Mouse (Mus musculus) CH12F3 (cell line): Measurements from ENCODE around the gene Atp1a2.
"Not testable (repeated sequence)": the region's sequence is repeated elsewhere in the genome, so short reads cannot be mapped to it uniquely, and the experiment has no call there.

Experiments
- in situ Hi-C: fragments of 300-500 bp; cut with MboI; formaldehyde crosslinking; loops from 2 replicates; pipeline ENCODE4 v1.14.3; 2020; ENCODE audit warnings: low sequenced_read_pairs

Gene Atp1a2

DNA sequence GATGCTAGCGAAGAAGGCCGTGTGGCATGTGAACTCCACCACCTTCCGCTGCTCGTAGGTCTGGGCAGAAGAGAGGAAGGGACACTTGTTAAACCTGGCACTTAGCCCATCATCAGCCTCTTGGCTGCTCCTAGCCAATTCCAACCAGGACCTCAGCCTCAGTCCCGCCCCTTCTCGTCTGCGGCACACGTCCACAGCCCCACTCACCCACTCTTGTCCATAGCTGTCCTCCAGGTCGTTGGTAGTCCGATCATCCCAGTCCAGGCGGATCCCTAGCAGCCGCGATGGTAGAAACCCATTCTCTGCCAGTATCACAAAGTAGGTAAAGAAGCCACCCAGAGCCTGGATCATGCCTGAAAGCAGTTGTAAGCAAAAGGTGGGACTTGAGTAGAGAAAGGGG lies 19.5 kb downstream of the Atp1a2 start:
- in situ Hi-C loops = no loop called here

DNA sequence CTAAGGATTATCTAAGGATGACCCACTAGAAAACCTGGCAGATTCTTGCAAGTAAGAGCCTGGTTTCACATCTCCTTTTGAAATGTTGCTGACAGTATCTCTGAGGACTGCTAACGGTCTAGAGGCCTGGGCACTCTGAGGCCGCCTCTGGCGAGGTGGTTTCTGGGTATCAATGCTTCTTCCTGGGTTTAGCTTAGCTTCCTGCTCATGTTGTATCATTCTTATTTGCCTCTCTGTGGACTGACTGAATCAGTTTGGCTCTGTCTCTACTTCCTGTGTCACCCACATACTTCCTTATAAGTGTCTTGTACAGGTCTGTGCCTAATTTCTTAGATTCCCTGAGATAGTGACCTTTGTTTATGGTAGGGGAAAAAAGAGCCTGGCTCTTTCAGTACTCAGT lies 20.7 kb downstream of the Atp1a2 start:
- in situ Hi-C loops = no loop called here

DNA sequence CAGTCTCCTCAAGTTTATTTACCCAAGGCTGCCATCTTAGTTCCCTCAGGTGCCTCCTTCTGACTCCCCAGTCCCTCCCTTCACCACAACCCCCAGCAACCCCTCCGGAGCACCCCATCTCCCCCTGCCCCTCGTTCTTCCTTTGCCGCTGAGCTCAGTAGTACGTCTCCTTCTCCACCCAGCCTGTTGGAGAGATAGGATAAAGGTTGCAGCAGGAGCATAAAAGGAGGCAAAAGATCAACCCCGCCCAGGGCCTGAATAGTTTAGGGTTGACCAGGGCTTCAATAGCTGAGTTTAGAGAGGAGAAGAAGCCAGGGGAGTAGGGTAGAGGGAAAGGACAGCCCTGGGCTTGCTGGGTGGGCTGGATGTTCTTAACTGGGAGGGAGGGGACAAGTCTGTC lies 23.3 kb downstream of the Atp1a2 start:
- in situ Hi-C loops = no loop called here

DNA sequence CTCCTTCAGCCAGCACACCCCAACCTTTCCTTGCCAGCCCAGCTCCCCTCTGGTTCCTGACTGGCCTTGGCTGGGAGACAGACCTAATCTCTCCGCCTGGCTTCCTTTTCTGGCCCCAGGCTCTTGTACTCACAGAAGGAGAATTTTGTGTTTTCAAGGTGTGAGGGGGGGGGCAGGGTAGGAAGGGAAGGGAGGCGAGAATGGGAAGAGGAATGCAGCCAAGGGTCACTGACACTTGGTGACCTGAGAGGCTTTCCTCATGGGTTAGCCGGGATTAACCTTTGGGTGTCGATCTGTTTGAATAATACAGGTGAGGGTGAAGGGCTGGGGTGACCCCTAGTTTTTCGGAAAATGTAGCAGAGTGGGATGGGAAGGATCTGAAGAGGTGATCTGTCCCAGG lies 23.7 kb downstream of the Atp1a2 start:
- in situ Hi-C loops = no loop called here

DNA sequence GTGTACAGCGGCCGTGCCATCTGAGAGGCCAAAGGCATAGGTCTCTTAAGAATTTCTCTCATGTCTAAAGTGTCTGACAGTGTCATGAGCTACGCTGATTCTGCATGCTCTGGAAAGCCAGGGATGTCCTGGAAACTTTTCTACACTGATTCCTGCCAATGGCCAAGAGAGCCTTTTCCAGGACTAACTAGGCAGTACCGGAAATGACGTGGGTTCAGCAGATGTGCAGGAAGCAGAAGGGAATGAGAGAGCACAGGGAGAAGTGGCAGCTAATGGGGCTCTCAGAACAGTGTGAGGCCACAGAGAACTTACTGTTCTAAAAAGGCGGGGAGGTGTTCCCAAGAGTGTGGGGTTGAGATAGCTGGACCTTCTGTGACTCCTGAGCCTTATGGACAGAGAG lies 24.5 kb downstream of the Atp1a2 start:
- in situ Hi-C loops = no loop called here

DNA sequence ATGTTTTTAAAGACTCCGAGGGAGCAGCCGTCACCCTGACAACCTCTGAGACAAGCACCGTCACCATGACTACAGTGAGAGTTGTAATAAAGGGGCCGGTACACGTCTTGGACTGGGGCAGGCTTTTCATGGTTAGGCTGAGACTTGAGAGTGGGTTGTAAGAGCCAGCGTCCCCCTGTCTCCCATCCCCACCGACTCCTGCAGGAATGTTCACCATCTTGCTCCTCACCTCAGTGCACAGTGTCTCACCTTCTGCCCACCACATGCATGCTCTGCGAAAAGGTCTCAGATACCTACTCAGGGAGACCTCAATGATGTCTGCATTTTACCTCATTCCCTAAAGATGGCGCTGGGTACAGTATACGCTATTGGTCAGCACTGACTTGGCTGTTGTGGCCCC lies 26.1 kb downstream of the Atp1a2 start:
- in situ Hi-C loops = no loop called here

DNA sequence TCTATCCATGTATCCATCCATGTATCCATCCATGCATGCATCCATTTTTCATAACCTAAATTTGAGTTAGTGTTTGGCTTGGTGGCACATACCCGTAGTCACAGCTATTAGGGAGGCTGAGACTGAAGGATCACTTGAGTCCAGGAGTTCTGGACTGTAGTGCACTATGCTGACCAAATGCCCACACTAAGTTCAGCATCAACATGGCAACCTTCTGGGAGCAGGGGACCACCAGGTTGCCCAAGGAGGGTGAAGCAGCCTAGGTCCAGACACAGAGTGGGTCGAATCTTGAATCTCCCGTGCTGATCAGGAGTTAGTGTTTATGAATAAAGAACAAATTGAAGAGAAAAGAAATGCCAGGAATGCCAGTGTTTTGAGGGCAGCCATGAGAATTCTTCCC lies 26.7 kb downstream of the Atp1a2 start:
- in situ Hi-C loops = no loop called here

DNA sequence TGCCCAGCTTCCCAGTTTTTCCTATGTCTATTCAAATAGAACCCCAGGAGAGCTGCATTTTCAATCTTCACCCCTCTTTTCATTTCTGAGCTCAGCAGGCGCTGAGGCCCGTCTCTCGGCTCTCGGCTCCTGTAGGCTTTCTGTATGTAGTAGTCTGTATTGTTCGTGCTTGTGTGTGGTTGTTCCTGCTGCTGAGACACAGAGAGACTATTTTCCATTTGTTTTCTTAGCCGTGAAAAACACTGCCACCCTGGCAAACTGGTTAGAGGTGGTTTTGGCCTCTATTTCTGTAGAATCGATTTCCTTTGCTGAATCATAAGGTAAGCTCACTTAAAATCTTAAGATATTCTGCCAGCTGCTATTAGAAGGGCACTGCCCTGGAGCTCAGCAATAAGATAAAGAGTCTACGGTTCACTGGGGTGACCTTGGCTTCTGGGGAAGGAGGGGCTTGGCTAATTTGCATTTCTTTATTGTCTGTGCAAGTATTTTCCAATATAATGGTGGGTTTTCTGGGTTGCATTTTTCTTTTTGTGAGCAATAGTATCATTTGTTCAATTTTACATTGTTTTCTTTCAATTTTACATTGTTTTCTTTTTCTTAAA lies 36.3 kb downstream of the Atp1a2 start, which contains the start of gene Igsf8:
Gene Igsf8 (plus strand): TSS at position 165 of the 602 bp plus-strand sequence.
- in situ Hi-C loops = no loop called here

DNA sequence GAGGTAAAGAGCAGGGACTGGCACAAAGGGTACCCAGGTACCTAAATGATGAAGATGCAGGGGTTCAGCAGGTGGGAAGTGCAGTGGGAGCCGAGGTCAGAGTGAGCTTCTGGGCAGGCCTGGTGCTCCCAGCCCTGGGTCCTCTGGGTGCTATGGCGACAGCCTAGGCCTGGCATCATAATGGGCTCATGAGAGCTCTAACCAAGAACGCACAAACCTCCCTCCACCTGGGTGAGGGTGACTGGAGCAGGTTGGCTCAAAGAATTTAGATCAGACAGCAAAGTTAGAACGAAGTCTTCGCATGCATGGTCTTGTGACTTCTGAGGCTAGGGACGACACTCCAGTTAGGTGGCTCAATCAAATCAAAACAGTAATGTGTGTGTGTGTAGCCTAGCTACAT lies 39.5 kb downstream of the Atp1a2 start, which contains the start of gene Atp1a4:
Gene Atp1a4 (minus strand): TSS at position 101 of the 400 bp plus-strand sequence.
- in situ Hi-C loops = no loop called here

DNA sequence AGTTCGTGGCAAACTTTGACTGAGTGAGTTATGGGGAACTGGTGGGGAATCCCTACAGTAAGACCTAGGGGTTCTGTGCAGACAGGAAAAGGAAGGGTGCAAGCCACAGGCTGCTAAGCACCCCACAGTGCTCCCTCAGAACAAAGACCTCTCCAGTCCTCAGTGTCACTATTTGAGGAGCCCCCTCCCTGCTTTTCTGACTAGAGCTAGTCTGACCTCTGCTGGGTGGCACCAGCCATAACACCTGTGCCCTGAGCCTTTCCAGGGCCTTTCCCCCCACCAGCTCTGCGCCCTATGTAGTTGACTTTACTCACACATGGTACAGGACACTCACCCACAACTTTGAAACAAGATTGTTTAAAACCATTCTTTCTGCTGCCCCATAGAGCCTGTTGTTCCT lies 50.2 kb downstream of the Atp1a2 start:
- in situ Hi-C loops = no loop called here

DNA sequence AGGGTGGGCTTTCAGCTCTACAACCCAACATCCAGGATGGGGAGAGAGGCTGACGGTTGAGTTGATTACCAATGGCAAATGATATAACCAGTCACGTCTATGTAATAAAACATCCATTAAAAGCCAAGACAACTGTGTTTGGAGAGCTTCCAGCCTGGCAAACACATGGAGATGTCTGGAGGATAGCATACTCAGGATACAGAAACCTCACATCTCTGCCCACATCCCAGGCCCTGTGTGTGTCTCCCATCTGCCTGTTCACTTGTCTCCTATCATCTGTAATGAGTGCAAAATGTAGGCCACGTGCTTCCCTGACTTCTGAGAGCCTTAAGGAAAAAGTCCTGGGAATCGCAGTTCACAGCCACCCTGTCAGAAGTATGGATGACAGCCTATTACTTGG lies 50.6 kb downstream of the Atp1a2 start:
- in situ Hi-C loops = no loop called here

DNA sequence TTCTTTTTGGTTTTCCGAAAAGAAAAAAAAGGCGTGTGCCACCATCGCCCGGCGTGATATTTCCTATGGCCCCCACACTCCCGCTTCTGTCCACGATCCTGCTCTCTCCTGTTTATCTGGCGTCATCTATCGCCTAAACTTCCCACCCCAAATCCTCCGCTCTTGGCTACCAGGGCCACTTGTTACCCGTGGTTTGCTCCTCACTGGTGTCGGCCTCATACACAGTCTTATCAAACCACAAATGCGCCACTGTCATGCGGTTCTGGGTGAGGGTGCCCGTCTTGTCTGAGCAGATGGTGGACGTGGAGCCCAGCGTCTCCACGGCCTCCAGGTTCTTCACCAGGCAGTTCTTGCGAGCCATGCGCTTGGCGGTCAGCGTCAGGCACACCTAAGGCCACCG lies 53.2 kb downstream of the Atp1a2 start:
- in situ Hi-C loops = not testable (repeated sequence)

DNA sequence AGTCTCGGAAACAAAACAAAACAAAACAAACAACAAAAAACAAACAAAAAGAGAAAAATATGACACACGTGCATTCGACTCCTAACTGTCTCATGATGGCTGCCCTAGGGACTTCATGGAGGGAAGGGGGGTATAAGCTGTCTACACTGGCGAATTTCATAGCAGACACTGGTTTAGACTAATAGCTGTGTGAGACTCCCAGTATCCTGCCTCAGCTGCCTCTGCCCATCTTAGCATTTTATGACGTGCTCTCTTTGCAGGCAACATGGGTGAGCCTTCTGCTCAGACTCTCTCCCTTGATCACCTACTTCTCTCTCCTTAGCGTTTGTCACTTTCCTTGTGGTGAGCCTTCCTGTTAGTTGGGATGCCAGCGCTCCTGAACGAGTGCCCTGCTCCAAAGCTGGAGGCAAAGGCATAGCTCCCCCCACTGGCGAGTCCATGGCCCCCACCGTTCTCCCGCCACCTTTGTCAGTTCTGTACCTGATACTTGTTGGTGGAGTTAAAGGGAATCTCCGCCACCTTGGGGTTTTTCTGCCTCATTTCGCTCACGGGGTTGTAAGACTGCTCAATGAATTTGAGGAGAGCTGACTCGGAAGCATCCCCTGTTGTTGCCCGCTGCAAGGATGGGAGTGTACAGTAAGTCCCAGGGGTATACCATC lies 54.2 kb downstream of the Atp1a2 start:
- in situ Hi-C loops = no loop called here

DNA sequence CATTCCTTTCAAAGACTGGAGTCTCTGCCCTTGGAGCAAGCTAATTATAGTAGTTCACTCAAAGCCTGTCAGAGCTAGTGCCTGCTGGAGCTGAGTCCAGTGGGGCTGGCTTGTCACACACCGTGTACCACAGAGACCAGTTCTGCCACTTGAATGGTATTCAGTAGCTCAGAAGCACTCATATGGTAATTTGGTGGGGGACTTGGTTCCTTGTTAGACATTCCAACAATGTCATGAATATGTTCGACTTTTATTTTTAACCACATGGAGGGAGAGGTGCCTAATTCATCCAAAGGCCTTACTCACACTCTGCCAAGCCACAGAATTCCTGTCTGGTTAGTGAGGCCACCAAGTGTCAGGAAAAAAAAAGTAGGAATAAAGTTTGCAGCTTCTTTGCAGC lies 55.5 kb downstream of the Atp1a2 start:
- in situ Hi-C loops = no loop called here

DNA sequence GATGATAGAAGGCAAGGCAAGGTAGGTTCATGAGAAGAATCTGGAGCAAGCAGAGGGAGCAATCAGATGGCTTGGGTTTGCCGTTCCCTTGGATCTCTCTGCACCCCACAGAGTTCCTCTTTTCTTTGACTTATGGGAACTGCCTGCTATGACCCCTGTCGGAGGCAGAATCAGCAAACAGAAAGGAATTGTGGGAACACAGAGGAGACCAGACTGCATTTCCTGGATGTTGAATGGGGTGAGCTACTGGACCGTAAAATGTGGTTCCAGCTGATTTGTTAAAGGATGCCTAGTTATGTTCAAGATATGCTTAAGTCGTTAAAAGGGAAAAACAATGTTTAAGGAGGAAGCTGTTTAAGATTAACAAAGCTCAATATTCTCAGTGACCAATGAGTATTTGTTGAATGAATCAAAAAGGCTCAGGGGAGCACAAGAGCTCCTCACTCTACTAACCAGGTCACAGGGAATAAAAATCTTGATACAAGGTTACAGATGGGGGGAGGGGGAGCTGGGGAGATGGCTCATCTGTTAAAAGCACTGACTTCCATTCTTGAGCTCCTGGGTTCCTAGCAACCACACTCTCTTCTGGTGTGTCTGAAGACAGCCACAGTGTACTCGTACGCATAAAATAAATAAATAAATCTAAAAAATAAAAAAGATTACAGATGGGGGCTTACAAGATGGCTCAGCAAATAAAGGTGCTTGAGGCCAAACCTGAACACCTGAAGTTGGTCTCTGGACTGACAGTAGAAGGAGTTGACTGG lies 56.7 kb downstream of the Atp1a2 start:
- in situ Hi-C loops = no loop called here

DNA sequence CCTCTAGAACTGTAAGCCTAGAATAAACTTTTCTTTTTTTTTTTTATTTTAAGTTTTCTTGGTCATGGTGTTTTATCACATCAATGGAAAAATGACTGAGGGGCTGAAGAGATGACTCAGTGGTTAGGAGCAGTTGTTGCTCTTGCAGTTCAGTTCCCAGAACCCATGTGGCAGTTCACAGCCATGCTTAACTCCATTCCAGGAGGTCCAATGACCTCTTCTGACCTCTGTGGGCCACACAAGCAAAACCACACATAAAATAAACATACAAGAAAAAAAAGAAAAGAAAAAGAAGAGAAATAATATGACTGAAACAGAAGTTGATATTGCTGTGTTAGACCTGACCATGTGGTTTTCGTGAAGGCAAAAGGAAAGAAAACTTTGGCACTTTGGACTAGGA lies 68.6 kb downstream of the Atp1a2 start:
- in situ Hi-C loops = no loop called here

DNA sequence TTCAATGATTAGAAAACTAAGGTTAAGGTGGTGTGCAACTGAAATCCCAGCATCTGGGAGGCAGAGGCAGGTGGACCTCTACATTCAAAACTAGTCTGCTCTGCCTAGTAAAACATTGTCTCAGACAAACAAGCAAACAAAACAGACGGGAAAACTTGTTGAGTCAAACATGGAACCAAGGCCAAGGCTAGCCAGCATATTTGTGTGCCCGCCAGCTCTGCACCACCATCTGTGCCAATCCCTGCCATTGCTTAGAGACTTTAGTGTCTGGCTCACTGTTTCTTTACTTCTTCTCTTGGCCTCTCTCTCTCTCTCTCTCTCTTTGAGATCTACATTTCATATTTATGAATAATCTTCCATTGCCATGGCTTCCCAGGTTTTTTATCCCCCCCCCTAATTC lies 69.7 kb downstream of the Atp1a2 start:
- in situ Hi-C loops = no loop called here
